Mouse (Mus musculus): ENCODE data around the gene Havcr2.
"Not testable (repeated sequence)": the region's sequence is repeated elsewhere in the genome, so short reads cannot be mapped to it uniquely, and the experiment has no call there.

Havcr2 gene

DNA sequence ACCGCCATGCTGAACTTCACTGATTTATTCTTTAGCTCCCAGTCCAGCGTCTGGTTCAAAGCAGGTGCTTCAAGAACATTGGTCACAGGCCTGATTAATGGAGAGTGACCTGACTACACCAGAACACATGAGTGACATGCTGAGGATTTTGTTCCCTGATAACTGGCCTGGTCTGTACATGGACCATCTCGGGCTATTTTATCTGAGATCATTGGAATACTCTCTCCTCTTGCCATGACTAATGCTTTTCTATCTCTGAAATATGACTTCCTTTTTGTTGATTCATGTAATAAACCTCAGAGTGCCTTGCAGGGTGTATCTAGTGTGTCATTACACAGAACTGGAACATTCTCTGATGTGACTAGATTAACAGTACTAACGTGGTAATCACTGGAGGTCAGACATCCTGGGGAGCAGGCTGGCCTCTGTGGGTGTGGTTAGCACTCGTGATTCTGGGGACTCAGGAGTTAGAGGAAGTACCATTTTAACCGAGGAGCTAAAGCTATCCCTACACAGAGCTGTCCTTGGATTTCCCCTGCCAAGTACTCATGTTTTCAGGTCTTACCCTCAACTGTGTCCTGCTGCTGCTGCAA, at the start of gene Havcr2:
Gene Havcr2, plus strand, starts transcription at position 483 of the 593 bp plus-strand sequence.
- DNase-seq: no peak

DNA sequence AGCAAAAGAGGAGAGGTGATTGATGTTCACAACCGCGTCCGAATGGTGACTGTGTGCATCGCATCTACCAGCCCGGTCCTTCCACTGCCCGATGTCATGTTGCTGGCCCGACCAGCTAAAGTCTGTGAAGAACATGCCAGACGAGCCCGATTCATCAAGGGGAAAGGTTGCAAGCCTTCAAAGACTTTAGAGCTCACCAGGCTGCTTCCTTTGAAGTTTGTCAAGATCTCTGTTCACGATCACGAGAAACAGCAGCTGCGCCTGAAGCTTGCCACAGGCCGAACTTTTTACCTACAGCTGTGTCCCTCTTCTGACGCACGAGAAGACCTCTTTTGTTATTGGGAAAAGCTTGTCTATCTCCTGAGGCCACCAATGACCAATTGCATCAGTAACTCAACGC, 49.7 kb upstream of the Havcr2 start:
- DNase-seq: no peak

DNA sequence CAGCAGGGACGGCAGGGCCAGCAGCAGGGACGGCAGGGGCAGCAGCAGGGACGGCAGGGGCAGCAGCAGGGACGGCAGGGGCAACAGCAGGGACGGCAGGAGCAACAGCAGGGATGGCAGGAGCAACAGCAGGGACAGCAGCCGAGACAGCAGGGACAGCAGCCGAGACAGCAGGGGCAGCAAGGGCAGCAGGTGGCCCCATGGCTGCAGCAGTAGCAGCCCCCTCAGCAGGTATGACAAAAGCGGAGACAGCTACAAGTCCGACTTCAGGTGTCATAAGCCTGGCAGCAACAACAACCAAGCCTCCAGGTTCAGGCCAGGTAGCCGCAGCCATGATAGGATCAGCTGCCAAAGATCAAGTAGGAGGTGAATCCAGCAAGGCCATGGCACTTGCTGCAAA, 48.0 kb upstream of the Havcr2 start:
- peak; percentile 40 for DNase-seq

DNA sequence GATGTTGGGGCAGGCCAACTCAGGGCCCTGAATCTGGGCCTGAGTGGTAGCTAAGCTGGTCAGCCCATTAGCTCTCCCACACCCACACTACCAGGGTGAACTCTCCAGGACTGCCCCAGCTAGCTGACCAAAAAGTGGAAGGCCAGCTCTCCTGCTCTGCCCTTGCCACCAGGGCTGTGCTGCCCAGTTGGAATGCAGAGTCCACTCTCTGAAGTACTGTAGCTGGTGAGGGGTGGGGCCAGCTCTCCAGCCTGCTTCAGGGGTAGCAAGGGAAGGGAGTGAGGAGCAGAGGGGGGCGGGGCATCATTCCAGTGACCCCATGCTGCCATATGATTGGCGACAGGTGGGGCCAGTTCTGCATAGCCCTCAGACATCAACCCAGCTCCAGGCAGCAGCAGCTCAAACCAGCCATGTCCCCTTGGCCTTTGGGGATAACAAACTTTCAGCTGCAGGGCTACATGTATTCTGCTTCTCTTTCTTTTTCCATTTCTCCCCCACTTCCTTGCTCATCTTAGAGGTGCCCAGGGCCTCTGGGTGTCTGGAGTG, 44.6 kb upstream of the Havcr2 start:
- no peak for DNase-seq

DNA sequence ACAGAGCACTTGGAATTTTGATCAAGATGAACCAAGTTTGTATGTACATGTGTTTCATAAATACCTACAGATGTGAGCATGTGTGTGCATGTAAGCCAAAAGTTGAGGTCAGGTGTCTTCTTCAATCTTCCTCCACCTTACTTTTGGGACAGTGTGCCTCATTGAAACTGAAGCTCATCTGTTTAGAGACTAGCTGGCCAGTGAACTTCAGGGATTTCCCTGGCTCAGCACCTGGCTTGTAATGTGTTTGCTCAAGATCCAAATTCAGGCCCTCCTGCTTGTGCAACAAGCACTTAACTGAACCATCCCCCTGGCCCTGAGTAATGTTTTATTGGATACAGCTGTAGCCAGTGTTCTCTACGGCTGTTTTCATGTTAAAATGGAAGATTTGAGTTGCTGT, 36.3 kb upstream of the Havcr2 start:
- DNase-seq: no peak

DNA sequence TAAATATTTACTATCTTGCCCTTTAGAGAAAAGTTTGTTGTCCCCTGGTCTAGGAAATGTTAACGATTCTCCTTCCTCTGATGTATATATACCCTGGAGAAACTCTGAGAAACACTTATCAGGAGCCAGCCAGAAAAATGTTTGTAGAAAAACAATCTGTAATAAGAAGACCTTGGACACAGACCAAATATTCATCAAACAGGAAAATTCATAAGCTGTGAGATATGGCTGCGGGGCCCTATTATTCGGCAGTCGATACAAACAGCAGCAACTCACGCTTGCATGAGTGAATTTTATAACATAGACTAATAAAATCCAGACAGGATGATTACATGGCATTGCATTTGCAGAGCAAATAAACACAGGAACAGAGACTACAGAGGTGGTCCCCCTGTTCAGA, 35.9 kb upstream of the Havcr2 start:
- no peak for DNase-seq

DNA sequence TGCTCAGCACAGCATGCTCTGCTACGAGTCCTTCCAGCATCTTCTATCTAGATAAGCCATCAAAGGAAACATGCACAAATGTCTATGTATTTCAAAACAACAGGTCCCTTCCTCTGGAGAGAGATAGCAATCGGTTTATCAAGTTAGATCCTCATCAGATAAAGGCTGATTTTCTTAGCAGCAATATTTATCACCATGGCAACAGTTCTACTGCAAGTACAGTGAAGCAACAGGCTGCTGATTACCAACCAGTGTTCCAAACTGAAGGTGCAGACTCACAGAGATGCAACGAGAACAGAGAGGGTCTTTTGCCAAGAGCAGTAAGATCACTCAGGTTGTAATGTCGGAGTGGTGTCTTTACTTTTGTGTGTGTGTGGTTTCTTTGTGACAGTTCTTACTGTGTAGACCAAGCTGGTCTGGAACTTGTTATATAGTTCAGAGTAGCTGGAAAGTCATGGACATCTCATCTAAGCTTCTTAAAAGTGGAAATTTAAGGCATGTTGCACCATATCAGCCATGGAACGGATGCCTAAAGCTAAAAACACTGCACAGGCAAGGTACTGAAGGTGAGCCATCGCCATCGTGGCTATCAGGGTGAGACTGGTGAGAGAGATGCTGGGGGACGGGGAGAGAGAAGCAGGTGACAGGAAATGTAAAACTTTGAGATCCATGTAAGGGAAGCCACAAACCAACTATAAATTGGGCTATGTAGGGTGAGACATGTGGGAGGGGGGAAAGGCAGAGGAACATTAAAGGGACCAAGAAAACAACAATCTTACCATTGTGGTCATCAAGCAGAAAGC, 33.4 kb upstream of the Havcr2 start:
- no peak for DNase-seq

DNA sequence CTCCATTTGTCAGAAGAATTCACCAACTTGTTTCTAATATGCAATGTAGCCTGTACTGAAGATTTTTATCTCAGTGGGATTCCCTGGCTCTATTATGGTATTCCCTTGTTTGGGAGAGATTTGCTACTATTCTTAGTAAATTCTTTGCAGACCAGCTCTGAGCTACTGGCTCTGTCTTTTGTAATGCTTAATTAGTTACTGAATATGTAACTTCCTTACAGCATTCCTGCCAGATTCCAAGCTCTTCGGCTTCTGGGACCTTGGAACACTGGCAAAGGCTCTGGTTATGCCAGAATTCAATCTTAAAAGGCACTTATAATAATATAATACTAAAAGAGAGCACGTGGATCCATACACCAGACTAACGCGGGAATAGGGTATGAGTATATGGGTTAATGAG, 26.6 kb upstream of the Havcr2 start:
- not testable (repeated sequence) for DNase-seq

DNA sequence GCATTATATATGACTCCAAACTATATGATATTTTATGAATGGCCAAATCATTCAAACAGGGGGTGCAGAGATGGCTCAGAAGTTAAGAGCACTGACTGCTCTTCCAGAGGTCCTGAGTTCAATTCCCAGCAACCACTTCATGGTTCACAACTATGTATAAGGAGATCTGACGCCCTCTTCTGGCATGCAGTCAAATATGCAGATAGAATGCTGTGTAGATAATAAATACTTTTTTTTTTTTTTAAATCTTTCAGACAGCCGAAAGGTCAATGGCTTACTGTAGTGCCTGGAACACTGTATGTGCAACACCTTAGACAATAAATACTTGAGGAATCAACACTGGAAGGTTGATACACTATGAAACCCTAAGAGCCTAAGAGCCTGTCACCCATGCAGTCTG, 24.6 kb upstream of the Havcr2 start:
- no peak for DNase-seq

DNA sequence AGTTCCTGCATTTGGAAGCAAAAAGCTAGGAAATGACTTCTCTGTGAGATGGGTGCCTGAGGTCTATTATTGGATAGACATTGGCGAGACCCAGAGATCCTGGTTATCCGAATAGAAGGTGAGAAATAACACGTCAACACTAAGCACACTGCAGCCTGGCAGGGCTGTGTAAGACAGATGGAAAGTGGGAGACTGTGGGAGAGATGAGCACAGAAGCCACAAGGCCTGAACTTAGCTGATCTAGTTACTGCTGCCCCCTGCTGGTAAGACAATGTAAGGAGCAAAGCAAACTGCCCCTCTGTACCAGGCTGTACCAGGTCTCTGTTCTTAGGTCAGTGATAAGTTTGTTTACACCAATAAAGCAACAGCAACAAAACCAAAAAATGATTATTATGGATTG, 23.6 kb upstream of the Havcr2 start:
- peak; percentile 87 for DNase-seq

DNA sequence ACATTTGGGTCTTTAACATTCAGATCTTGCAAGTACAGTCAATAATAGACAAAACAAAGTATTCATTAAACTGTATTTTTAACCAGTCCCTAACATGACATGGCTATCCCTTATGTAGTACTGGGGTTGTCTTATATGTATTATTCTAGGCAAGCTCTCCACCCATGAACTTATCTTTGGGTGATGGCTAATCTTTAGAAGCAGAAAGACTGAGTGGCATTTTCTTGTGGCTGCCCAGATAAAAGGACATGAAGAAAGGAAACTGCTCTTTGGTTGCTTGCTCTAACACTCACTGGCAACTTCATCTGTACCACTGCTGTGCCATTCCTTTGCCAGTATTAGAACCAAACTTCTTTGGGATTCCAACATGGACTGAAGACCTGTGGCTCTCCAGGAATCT, 19.4 kb upstream of the Havcr2 start:
- DNase-seq: no peak

DNA sequence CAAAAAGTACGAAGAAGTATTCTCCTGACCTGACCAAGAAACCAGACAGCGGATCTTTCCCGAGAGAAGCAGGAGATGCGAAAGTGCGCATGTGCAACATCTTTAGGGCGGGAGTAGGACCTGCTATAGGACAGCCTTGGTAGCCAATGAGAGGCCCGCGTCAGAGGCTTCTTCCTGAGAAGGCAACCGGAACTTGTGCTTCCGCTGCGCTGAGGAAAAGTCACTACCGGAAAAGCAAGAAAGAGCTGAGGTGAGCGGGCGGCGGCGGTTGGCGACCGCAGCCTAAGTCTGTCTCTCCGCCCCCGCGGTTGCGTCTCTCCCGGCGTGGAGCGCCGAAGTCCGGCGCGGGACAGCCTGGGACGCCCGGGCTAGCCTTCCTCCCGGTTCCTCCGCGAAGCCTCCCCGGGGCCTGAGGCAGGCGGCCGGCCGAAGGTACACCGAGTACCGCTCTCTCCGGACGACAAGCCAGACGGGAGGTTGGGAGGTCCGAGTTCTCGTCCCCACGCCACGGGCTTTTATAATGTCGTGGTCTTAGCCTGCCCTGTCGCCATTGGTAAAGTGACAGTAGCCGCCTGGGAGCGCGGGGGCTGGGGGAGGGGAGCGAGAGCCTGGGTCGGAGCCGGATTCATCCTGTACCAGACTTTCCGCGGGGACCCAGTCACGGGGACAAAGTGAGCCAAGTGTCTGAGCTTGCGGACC, 17.8 kb upstream of the Havcr2 start, which contains the start of gene Med7:
Gene Med7, plus strand, starts transcription at position 166 of the 699 bp plus-strand sequence.
- peak; percentile 96 for DNase-seq

DNA sequence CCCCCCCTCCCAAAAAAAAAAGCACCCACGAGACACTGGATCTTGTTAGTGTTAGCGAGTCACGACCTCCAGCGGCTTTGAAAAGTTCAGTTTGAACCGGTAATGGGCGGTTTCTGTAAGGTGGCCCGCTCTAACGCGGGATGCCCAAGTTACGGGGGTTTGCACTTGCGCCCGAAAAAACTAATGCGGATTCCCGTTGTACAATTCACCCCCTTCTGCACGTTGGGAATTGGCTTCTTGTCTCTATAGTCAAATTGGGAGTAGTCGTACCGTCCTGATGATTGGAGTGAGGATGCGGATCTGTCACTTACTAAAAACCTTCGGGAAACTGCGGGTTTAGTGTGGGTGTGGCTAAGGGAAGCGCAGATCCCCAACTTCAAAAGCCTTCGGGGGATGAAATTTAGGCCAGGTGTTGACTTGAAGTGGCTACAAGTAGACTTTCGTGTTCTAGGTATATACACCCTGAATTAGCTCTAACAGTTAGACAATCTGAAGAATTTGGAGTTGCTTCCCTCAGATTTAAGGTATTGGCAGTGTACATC, 17.2 kb upstream of the Havcr2 start:
- peak; percentile 30 for DNase-seq

DNA sequence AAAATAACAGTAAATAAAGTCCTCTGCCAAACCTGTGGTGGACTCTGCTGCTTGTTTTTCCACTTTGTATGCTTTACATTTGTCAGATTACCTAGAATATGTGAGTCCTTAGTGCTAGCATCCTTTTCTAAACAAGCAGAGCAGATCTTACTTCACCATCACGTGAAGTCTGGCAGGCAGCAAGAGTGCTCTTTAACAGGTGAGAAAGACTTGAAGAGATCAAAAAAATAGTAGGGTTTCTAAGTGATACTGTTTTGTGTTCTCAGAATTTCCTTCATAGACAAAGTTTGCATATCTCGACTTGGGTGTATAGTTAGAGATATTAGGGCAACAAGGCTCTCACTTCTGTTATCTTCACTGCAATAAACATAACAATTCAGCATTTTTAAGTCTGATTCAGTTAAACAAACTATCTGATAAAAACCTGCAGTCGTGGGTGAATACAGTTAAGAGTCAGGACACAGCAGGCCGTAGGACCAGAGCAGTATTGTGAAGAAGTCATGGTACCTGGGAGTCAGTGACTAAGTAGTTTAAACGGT, 15.7 kb upstream of the Havcr2 start:
- DNase-seq: no peak

DNA sequence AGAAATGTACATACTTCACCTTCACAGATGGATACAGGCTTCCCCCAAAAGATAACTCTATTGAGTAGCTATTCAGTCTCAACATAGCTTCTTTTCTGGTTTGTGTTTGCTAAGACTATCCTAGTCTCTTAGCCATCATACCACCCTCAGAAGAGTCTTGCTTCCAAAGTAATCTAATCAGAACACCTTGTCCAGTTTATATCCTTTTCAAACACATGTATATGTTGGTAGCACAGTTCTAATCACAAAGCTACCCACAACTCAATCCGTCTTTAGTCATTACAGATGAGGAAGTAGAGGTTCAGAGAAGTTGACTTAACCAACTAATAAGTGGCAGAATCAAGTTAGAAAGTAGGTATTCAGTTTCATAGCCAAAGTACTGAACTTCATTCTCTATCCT, 13.0 kb upstream of the Havcr2 start:
- DNase-seq: no peak

DNA sequence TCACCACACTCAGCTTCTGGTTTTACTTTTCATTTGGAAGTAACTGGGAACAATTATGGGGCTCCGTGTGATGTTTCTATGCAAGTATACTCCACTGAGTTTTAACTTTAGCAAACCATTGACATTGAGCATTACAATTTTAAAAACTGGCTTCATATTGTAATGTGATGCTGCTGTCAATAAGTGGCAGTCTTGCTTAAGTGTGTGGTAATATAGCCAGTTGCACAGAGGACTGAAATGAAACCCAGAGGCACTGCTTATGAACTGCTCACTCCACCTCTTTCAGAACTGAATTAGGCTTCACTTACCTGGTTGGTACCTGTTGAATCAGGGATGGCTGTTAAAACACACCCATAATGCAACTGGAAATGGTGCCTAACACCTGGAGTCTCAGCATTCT, 11.6 kb upstream of the Havcr2 start:
- DNase-seq: no peak

DNA sequence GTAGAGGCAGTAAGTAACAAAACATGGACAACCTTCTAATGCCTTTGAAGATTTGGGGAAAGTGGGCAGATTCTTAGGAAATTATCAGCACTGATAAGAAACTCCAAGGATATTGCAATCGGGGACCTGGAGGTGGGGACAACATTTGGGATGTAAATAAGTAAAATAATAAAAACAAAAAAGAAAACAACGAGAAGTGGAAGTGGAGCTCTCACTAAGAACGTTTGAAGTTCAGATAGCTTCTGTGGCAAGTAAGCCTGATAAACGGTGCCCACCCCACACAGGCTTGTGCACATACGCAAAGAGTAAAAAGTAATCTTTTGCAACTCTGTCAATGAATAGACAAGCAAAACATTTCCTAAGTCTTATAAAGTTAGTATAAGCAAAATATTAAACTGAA, 10.8 kb upstream of the Havcr2 start:
- DNase-seq: no peak

DNA sequence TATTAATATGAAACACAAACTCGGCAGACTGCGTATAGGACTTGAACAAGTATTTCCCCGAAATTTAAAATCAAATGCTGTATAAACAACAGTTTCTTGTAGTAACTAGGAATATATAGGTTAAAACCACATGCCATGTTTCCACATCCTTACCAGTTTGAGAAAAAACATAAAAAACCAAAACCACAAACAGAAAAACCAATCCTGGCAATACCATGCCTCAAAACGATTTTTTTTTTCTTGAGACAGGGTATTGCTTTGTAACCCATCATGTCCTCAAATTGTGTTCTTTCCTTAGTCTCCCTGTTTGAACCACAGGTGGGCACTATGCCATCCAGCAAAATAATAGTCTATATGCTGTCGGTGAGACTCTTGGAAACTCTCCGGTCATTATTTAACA, 8.6 kb upstream of the Havcr2 start:
- DNase-seq: no peak

DNA sequence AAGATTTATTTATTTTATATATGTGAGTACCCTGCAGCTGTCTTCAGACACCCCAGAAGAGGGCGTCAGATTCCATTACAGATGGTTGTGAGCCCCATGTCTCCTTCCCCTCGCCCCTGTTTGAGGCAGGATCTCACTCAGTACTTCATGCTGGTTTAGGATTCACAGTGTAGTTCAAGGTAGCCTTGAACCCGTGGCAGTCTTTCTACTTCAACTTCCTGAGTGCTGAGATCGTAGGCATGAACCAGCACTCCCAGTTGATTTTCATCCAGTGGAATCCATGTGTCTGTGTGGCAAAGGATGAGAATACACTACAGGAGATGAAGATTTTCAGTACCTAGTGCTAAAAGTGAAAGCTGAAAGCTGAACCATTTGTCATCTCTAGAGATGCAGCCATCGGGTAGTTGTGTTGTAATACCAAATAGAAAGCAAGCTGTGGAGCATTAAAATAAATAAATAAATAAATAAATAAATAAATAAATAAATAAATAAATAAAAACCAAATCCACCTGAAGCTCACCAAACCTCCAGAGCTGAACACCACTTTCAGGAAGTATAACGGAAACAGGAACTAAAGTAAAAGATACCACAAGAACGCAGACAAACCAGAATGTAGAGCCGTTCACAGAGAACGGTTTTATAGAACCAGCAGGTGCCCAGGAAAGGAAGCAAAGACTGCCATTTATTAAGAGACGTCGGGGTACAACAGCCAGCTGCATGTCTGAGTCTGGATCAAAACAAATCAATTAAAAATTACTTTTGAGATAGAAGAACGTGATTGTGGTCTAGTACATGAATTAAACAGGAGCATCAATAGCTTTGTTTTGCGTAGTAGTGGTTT, 6.9 kb upstream of the Havcr2 start:
- no peak for DNase-seq

DNA sequence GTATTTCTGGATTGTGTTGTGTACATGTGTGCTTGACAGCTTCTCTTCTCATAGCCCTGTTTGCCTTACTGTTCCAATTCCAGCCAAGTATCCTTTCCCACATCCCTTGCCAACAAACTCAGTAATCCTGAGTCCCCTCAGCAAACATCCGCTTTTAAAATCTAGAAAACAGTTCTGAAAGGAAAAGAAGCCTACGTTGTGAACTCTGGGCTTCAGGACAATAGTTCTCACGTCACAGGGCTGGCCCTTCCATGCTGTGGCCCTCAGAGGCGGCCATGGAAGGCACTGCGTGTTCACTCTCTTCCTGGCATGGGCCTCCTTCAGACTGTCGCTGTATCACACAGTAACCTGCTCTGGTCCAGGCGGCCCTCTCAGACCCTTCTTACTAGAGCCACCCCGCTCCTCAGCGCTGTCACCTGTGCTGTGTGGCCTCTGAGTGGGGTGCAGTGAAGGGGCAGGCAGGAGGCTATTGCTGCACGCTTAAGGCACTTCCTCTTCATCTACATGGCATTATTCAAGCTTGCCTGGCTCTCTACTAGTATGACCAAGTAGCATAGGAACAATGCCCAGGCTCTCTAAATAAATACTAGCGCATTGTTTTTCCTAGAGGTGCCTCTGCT, 5.2 kb upstream of the Havcr2 start:
- DNase-seq: no peak

DNA sequence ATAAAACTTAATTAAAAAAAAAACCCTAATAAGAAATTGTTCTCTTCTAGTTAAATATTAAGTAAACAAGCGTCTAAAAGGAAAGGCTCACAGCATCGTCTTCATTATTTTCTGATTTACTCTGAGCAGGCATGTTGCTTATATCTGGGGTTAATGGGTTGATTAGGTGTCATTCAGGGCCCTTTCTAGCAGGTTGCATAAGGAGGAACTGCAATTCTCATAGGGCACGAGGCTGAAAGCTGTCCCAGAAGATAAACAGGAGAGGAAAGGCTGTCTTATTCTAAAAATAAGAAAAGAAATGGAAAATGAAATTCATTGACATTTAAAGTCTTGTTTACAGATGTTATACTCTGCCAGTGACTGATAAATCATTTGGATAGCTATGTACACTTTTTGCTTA, 5.2 kb downstream of the Havcr2 start:
- no peak for DNase-seq

DNA sequence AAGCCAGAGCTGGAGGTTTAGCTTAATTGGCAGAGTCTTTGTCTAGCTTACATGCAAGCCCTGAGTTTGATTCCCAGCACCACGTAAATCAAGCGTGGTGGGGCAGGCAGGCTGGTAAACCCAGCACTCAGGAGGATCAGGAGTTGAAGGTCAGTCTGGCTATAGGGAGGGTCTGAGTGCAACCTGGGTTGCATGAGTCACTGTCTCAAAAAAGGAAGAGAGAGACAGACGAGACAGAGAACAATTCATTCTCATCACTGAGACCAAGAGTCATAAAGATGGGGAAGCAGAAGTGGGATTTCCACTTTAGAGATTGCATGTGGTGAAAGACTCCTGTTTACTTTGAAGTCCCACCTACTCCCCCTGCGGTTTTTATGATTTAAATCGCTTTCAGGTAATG, 6.6 kb downstream of the Havcr2 start:
- DNase-seq: no peak
